Mouse (Mus musculus): ENCODE data around the gene Wdr73. TPM values are rescaled to one million over a fixed set of nuclear protein-coding genes. Genes with fewer than 3 reads are reported as not detected.
A peak's percentile ranks its signal among the peaks of the same experiment; 100 is the strongest.

Gene Wdr73
- polyA plus RNA-seq, 1 experiment from 2014 or later = 31.2 TPM

- H3K9ac ChIP-seq (replicated peaks; ENCODE audit: low read depth, low read length) = no peak overlapping the region
Observed at GRCm38 (mm10) chr7:80889021-80889511, 12.0 kb downstream of the Wdr73 start.

GRCm38 (mm10) chr7:80888595-80888994 is 12.5 kb downstream of the Wdr73 start:
- no peak overlapping the region for H3K9ac ChIP-seq (replicated peaks; ENCODE audit: low read depth, low read length)
- 67% methylated on average over 7 of the region's 7 CpGs for WGBS
- peak; percentile 28; the same call in 1 of the 2 replicates for ATAC-seq (ENCODE audit: insufficient number of reproducible peaks, insufficient read depth, low FRiP score, low read depth)

More at GRCm38 (mm10) chr7:80889021-80889511, 12.0 kb downstream of the Wdr73 start:
- ATAC-seq (ENCODE audit: insufficient number of reproducible peaks, insufficient read depth, low FRiP score, low read depth) = peak; percentile 80
- Histone ChIP-seq H3K27me3 (ENCODE audit: control insufficient read depth, insufficient read depth, low read length) (no peaks in the 10 kb centered on the region), H3K36me3 (ENCODE audit: control insufficient read depth, insufficient read depth, low read length) (peaks cover 36% of the 10 kb centered on the region), H3K4me2 (replicated peaks; ENCODE audit: low read depth, low read length) (no peak overlapping the region), H3K27ac (ENCODE audit: low read length) (peak overlapping the region; percentile 63), H3K4me3 (ENCODE audit: low read depth, low read length) (no peak overlapping the region), H3K9me3 (ENCODE audit: control insufficient read depth, low read depth, low read length) (no peaks in the 10 kb centered on the region), H3K4me1 (ENCODE audit: control insufficient read depth, insufficient read depth, low read length) (0 out of 2 replicates have a peak, but pooled peaks cover 10% of the 10 kb centered on the region)
- WGBS = 41% methylated on average over 9 of the region's 9 CpGs

GRCm38 (mm10) chr7:80885666-80886065 is 15.4 kb downstream of the Wdr73 start:
- Histone ChIP-seq H3K4me2 (replicated peaks; ENCODE audit: low read depth, low read length) (no peak overlapping the region), H3K27ac (ENCODE audit: low read length) (no peak overlapping the region), H3K27me3 (ENCODE audit: control insufficient read depth, insufficient read depth, low read length) (no peaks in the 10 kb centered on the region), H3K9me3 (ENCODE audit: control insufficient read depth, low read depth, low read length) (no peaks in the 10 kb centered on the region), H3K9ac (replicated peaks; ENCODE audit: low read depth, low read length) (no peak overlapping the region), H3K4me1 (ENCODE audit: control insufficient read depth, insufficient read depth, low read length) (0 out of 2 replicates have a peak, but pooled peaks cover 13% of the 10 kb centered on the region), H3K4me3 (ENCODE audit: low read depth, low read length) (no peak overlapping the region), H3K36me3 (ENCODE audit: control insufficient read depth, insufficient read depth, low read length) (peaks cover 4% of the 10 kb centered on the region; the same call in 1 of the 2 replicates)
- WGBS = 31% methylated on average over 1 of the region's 1 CpGs
- no peak for ATAC-seq (ENCODE audit: insufficient number of reproducible peaks, insufficient read depth, low FRiP score, low read depth)

More at GRCm38 (mm10) chr7:80888595-80888994, 12.5 kb downstream of the Wdr73 start:
- Histone ChIP-seq H3K4me3 (ENCODE audit: low read depth, low read length) (no peak overlapping the region), H3K9me3 (ENCODE audit: control insufficient read depth, low read depth, low read length) (no peaks in the 10 kb centered on the region), H3K4me2 (replicated peaks; ENCODE audit: low read depth, low read length) (no peak overlapping the region), H3K27ac (ENCODE audit: low read length) (peak overlapping the region; percentile 63; the same call in 1 of the 2 replicates), H3K27me3 (ENCODE audit: control insufficient read depth, insufficient read depth, low read length) (no peaks in the 10 kb centered on the region), H3K4me1 (ENCODE audit: control insufficient read depth, insufficient read depth, low read length) (0 out of 2 replicates have a peak, but pooled peaks cover 10% of the 10 kb centered on the region), H3K36me3 (ENCODE audit: control insufficient read depth, insufficient read depth, low read length) (peaks cover 31% of the 10 kb centered on the region)

GRCm38 (mm10) chr7:80882830-80883505 is 18.1 kb downstream of the Wdr73 start:
- no peak overlapping the region for H3K27ac ChIP-seq (ENCODE audit: low read length)
- no peaks in the 10 kb centered on the region for H3K36me3 ChIP-seq (ENCODE audit: control insufficient read depth, insufficient read depth, low read length)
- no peaks in the 10 kb centered on the region for H3K9me3 ChIP-seq (ENCODE audit: control insufficient read depth, low read depth, low read length)
- H3K4me2 ChIP-seq (replicated peaks; ENCODE audit: low read depth, low read length) = peak overlapping the region; percentile 37
- peak; percentile 91 for ATAC-seq (ENCODE audit: insufficient number of reproducible peaks, insufficient read depth, low FRiP score, low read depth)
- H3K27me3 ChIP-seq (ENCODE audit: control insufficient read depth, insufficient read depth, low read length) = no peaks in the 10 kb centered on the region
- 0 out of 2 replicates have a peak, but pooled peaks cover 4% of the 10 kb centered on the region for H3K4me1 ChIP-seq (ENCODE audit: control insufficient read depth, insufficient read depth, low read length)
- 15% methylated on average over 14 of the region's 14 CpGs for WGBS
- H3K9ac ChIP-seq (replicated peaks; ENCODE audit: low read depth, low read length) = no peak overlapping the region; the same call in 1 of the 2 replicates
- H3K4me3 ChIP-seq (ENCODE audit: low read depth, low read length) = peak overlapping the region; percentile 8; the same call in 1 of the 2 replicates

GRCm38 (mm10) chr7:80875727-80876126 is 25.3 kb downstream of the Wdr73 start:
- H3K27me3 ChIP-seq (ENCODE audit: control insufficient read depth, insufficient read depth, low read length) = no peaks in the 10 kb centered on the region
- H3K9me3 ChIP-seq (ENCODE audit: control insufficient read depth, low read depth, low read length) = no peaks in the 10 kb centered on the region
- no peak overlapping the region for H3K27ac ChIP-seq (ENCODE audit: low read length)
- no peak overlapping the region for H3K4me2 ChIP-seq (replicated peaks; ENCODE audit: low read depth, low read length)
- no peak overlapping the region for H3K9ac ChIP-seq (replicated peaks; ENCODE audit: low read depth, low read length)
- no peaks in the 10 kb centered on the region for H3K4me1 ChIP-seq (ENCODE audit: control insufficient read depth, insufficient read depth, low read length)
- WGBS = 54% methylated on average over 37 of the region's 37 CpGs
- H3K36me3 ChIP-seq (ENCODE audit: control insufficient read depth, insufficient read depth, low read length) = peaks cover 30% of the 10 kb centered on the region
- no peak for ATAC-seq (ENCODE audit: insufficient number of reproducible peaks, insufficient read depth, low FRiP score, low read depth)
- H3K4me3 ChIP-seq (ENCODE audit: low read depth, low read length) = no peak overlapping the region

GRCm38 (mm10) chr7:80873631-80874030 is 27.4 kb downstream of the Wdr73 start:
- no peaks in the 10 kb centered on the region for H3K27me3 ChIP-seq (ENCODE audit: control insufficient read depth, insufficient read depth, low read length)
- no peaks in the 10 kb centered on the region for H3K9me3 ChIP-seq (ENCODE audit: control insufficient read depth, low read depth, low read length)
- H3K9ac ChIP-seq (replicated peaks; ENCODE audit: low read depth, low read length) = no peak overlapping the region
- H3K4me1 ChIP-seq (ENCODE audit: control insufficient read depth, insufficient read depth, low read length) = no peaks in the 10 kb centered on the region
- no peak overlapping the region for H3K4me3 ChIP-seq (ENCODE audit: low read depth, low read length)
- no peak overlapping the region for H3K4me2 ChIP-seq (replicated peaks; ENCODE audit: low read depth, low read length)
- H3K27ac ChIP-seq (ENCODE audit: low read length) = no peak overlapping the region
- WGBS = 98% methylated on average over 2 of the region's 2 CpGs
- ATAC-seq (ENCODE audit: insufficient number of reproducible peaks, insufficient read depth, low FRiP score, low read depth) = no peak
- peaks cover 32% of the 10 kb centered on the region for H3K36me3 ChIP-seq (ENCODE audit: control insufficient read depth, insufficient read depth, low read length)

GRCm38 (mm10) chr7:80873038-80873437 is 28.0 kb downstream of the Wdr73 start:
- Histone ChIP-seq H3K27ac (ENCODE audit: low read length) (no peak overlapping the region), H3K9ac (replicated peaks; ENCODE audit: low read depth, low read length) (no peak overlapping the region), H3K4me2 (replicated peaks; ENCODE audit: low read depth, low read length) (no peak overlapping the region), H3K4me1 (ENCODE audit: control insufficient read depth, insufficient read depth, low read length) (no peaks in the 10 kb centered on the region), H3K9me3 (ENCODE audit: control insufficient read depth, low read depth, low read length) (no peaks in the 10 kb centered on the region), H3K36me3 (ENCODE audit: control insufficient read depth, insufficient read depth, low read length) (peaks cover 38% of the 10 kb centered on the region), H3K4me3 (ENCODE audit: low read depth, low read length) (no peak overlapping the region), H3K27me3 (ENCODE audit: control insufficient read depth, insufficient read depth, low read length) (no peaks in the 10 kb centered on the region)
- ATAC-seq (ENCODE audit: insufficient number of reproducible peaks, insufficient read depth, low FRiP score, low read depth) = no peak
- WGBS = 80% methylated on average over 5 of the region's 5 CpGs

- Histone ChIP-seq H3K4me1 (ENCODE audit: control insufficient read depth, insufficient read depth, low read length) (0 out of 2 replicates have a peak, but pooled peaks cover 13% of the 10 kb centered on the region), H3K27ac (ENCODE audit: low read length) (no peak overlapping the region), H3K9me3 (ENCODE audit: control insufficient read depth, low read depth, low read length) (no peaks in the 10 kb centered on the region), H3K4me2 (replicated peaks; ENCODE audit: low read depth, low read length) (no peak overlapping the region), H3K9ac (replicated peaks; ENCODE audit: low read depth, low read length) (no peak overlapping the region), H3K4me3 (ENCODE audit: low read depth, low read length) (no peak overlapping the region), H3K27me3 (ENCODE audit: control insufficient read depth, insufficient read depth, low read length) (no peaks in the 10 kb centered on the region), H3K36me3 (ENCODE audit: control insufficient read depth, insufficient read depth, low read length) (peaks cover 37% of the 10 kb centered on the region)
- no peak for ATAC-seq (ENCODE audit: insufficient number of reproducible peaks, insufficient read depth, low FRiP score, low read depth)
- 92% methylated on average over 2 of the region's 2 CpGs for WGBS
Observed at GRCm38 (mm10) chr7:80868686-80869085, 32.4 kb downstream of the Wdr73 start.

All from stomach, embryonic 14.5 days (tissue).